Mouse (Mus musculus) kidney, adult 11 months (tissue): ENCODE data around the gene Rtl6.
A peak's percentile ranks its signal among the peaks of the same experiment; 100 is the strongest.

Source experiments
- DNase-seq: peaks from one replicate; pipeline ENCODE4 v3.0.0; 2022

Rtl6 gene

DNA sequence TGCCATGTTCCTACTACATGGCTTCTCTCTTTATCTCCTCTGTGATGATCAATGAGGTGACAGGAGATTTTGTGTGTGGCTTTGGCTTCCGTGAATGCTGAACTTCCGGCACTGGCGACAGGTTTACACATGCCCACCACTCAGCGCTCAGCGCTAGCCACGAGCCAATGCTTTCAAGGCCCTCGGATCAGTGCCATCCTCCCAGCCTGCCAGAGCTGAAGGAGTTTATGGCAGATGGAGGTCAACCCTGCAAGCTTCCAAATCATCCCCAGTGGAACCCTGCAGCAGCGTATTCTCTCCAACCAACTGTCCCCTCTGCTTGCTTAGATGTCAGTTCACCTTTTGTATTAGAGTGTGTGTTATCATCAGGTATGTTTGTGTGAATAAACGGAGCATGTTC lies 21.0 kb downstream of the Rtl6 start:
- DNase-seq: no peak

DNA sequence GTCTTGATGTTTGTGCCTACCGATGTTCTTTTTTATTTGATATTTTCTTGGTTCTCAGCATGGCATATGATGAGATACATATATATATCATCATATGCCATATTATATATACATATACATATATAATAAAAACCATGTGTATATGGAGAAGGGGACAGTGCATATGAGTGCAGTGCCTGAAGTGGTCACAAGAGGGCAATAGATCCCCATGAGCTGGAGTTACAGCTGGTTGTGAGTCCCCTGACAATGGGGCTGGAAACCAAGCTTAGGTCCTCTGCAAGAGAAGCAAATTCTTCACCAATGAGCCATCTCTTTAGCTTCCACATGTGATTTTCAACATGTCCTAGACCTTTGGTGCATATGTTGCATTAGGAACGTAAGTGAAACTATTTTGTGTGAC lies 21.7 kb downstream of the Rtl6 start:
- no peak for DNase-seq

- DNase-seq: no peak
Measured at GRCm38 (mm10) chr15:84532211-84532610, 25.4 kb downstream of the Rtl6 start.

DNA sequence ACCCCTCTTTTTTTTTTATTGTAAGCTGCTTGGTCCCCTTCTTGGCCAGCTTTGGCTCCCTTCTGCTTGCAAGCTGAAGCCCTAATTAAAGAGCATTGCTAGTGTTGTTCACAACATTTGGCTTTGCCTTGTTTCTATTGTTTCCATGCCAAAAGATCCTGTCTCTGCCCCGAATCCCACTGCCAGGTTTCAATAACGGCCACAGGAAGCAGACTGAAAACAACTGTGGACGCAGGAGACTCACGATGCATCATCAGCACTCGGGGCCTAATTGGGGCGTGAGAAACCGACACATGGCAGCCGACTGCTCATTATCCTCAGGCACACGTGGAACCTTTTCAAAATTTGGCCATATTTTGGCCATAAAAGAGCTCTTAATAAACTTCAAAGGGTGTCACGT lies 26.1 kb downstream of the Rtl6 start:
- no peak for DNase-seq

DNA sequence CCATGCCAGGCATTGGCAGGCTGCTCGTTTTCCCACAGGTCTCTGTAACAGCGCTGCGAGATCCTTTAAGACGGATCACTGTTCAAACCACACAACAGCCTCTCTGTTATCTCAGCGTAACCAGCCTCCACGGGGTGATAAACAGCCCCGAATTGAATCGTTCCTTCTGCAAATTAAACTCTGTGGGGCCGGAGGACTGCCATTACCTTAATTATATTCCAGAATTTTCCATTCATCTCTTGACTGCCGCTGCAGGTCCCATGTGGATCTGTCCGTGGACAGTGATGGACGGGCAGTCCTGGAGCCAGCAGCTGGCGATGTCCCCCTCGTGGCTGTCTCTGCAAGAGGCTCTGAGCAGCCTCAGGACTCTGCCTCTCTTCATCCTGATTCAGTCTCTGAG lies 30.7 kb downstream of the Rtl6 start:
- no peak for DNase-seq

DNA sequence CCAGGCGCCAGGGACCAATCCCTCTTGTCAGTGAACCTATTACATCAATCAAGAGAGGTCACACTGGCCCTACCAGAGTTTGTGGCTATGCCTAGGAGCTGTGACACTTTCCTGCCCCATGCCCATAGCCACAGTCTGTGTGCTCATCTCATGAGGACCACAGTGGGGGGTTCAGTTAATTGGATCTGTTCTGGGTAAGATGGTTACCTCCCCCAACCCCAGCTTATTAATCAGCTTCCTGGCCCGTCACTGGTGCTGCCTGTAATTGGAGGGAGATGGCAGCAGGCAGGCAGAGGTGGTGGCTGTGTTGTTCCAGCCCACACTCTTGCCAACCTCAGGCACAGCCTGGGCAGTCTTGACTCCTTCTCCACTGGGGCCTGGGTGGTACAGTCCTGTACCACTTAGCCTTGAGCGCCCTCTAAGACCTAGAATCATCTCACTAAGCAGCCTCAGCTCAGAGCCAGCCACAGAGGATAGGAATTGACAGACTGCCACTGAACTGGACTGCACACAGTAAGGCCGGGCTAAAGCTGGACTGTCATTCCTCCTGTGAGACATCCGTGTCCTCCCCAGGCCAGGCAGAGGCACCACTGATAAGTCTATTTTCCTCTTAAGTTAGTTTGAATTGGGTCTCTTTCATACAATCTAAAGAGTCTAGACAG lies 32.3 kb downstream of the Rtl6 start:
- DNase-seq: no peak

DNA sequence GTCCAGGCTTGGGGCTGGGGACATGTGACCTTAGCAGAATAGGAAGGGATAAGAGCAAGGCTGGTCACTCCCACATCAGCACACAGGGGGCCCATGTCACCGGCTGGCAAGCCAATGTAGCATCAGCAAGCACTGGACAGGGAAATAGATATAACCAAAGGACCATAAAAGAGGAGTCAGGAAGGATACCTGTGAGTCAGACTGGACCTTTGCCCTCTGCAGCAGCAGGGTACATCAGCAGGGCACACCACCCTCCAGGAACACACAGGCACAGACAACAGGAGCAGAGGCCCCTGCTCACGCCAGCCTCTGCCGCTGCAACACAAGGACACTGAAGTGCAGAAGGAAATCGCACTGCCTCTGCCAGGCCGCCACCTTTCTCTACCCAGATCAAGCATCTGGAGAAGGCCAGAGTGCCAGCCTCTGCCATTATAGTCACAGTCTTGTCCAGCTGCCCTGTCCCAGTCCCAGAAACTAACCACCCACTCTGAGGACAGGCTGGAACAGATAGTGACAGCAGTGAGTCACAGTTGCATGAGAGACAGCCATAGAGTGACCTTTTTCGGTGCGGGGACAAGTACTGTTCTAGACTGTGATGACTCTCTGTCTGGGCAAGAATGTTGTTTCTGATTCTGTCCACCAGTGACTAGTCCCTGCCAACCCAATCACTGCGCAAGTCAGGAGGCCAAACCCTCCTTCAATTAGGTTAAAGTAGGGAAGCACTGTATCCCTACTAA lies 34.5 kb downstream of the Rtl6 start:
- no peak for DNase-seq

DNA sequence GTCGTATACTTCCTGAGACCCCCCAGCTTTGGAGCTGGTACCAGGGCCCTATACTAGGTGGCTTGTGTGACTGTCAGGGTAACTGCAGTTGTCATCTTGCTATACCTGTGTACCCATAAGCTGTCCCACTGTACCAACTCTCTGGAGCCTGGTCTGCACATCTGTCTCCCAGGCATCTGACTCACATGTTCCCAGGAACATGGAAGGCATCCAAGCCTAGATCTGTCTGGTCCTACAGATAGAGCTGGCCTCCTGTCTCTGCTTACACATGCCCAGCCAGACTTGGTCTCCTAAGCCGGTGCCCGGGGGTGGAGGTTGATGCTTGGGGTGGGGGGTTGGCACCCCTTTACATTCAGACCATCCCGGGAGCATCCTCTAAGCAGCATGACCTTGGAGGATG lies 36.1 kb downstream of the Rtl6 start:
- no peak for DNase-seq

GRCm38 (mm10) chr15:84518540-84518939 lies 39.1 kb downstream of the Rtl6 start:
- no peak for DNase-seq

- peak; percentile 69 for DNase-seq
Measured at GRCm38 (mm10) chr15:84512626-84513296, 44.9 kb downstream of the Rtl6 start.

DNA sequence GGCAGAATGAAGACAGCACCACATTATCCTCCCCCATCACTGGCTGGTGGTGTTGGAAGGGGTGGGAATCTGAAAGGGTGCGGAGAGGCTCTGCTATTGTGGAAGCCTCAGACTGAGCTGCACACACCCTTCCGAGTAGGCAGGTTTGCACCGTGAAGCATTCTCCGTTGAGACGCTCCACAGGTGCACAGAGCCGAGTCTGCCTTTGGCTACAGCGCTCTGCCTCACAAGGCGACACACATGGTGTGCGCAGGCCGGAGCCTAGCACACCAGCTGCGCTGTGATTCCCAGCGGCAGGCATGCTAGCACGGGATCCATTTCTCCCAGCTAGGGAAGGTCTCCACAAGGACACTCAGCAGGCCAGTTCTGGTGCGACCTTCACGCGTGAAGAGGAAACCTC lies 47.6 kb downstream of the Rtl6 start:
- DNase-seq: no peak

DNA sequence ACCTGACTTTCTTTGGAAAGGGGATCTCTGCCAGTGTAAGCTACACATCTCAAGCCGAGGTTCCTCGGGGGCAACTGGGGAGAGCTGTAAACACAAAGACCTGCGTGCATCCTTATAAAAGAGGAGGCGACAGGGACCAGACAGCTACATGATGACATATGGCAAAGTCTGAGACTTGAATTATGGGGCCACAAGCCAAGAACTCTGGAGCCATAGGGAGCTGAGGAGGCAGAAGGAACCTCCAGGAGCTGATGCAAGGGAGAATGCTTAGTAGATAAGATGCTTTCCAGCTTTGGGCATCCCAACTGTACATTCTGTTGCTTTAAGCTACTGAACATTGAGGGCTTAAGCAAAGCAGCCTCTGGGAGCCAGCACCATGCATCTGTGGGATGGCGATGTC lies 48.5 kb downstream of the Rtl6 start:
- no peak for DNase-seq

DNA sequence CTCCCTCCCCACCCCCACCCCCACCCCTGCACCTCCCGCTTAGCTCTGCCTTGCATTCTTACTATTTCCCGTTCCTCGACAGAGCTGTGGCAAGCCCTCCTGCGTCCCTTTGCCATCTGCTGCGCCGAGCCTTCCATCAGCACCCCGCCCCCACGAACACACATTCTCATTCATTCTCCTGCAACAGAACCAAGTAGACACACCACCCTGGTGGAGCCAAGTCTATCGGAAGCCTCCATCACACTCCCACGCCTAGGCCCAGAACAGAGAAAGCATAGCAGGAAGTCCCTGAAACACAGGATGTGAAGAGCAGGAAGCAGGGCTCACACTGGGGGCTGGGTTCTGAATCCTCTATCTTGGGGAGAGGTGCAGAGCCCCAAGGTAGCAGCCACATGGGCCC lies 51.6 kb downstream of the Rtl6 start:
- DNase-seq: no peak

- no peak for DNase-seq
Measured at GRCm38 (mm10) chr15:84504895-84505294, 52.7 kb downstream of the Rtl6 start.
